Comparison of ENCODE assay signal across 9 mouse cellular contexts in the genomic region with DNA sequence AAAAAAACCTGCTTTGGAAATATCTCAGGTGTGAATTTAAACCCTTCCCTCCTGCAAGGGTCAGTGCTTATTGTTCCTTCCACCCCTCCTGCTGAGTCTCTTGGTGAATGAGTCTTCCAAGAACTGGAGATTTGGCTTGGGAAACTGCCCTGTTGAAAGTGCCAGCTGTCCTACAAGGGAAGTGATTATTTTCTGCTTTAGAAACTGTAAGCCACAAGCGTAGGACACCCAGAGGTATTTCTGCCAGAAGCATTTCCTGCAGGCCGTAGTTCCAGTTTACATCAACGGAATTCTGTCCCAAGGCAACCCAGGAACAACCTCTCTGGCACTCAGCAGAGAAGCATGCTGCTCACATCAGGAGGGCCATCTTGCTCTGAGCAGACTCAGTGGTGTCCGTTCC. TPM values are rescaled to one million over a fixed set of nuclear protein-coding genes. Genes with fewer than 3 reads are reported as not detected.
DNase-seq lines count a peak whose midpoint lies in the region; ATAC-seq and TF ChIP-seq lines count a peak whose summit lies in the region.
"Had no signal": no experiment of that assay in that cellular context is flagged by ENCODE, and none has a peak within 500 bp of the region (broad histone marks: within the 10 kb centered on the region; RNA-seq: fewer than 3 reads in every experiment).

No protein-coding gene starts in this region.

- H3K4me3 ChIP-seq in liver, postnatal 0 days (ENCODE audit: low read depth, low read length), result no peak overlapping the region
- H3K4me3 ChIP-seq in liver, embryonic 11.5 days (ENCODE audit: low read depth, low read length), result no peak overlapping the region

- peak overlapping the region; percentile 51 for H3K27ac ChIP-seq in liver, postnatal 0 days (ENCODE audit: low read depth)
- H3K27ac ChIP-seq in liver, embryonic 11.5 days (ENCODE audit: low read depth, low read length), result no peak overlapping the region

- H3K9ac ChIP-seq in liver, postnatal 0 days (replicated peaks), result no peak overlapping the region
- no peak overlapping the region for H3K9ac ChIP-seq in liver, embryonic 11.5 days (ENCODE audit: low read depth, low read length)

- H3K4me2 ChIP-seq in liver, postnatal 0 days (ENCODE audit: low read depth, low read length), result no peak overlapping the region
- H3K4me2 ChIP-seq in liver, embryonic 11.5 days, result no peak overlapping the region

- peaks cover 19% of the 10 kb centered on the region for H3K4me1 ChIP-seq in liver, postnatal 0 days (ENCODE audit: insufficient read depth)
- peaks cover 16% of the 10 kb centered on the region for H3K4me1 ChIP-seq in liver, embryonic 11.5 days (replicated peaks; ENCODE audit: control insufficient read depth, insufficient read depth, low read length)

- H3K9me3 ChIP-seq in liver, postnatal 0 days (ENCODE audit: low read length), result no peaks in the 10 kb centered on the region
- no peaks in the 10 kb centered on the region for H3K9me3 ChIP-seq in liver, embryonic 11.5 days (ENCODE audit: control insufficient read depth, low read length)

- peak; percentile 32 for ATAC-seq in frontal cortex, adult (ENCODE audit: low TSS enrichment)
- no peak for ATAC-seq in liver, postnatal 0 days
- no peak for ATAC-seq in liver, embryonic 11.5 days (replicated peaks; ENCODE audit: low FRiP score)
- no peak for ATAC-seq in inflammation-experienced regulatory T-cells, adult 6 months

- 49% methylated on average over 4 of the region's 4 CpGs for WGBS in liver, postnatal 0 days (ENCODE audit: insufficient replicate concordance)
- 60% methylated on average over 4 of the region's 4 CpGs for WGBS in liver, embryonic 11.5 days

- no peak for TF ChIP-seq CTCF in liver, postnatal 0 days (IDR thresholded peaks at IDR 0.05; ENCODE audit: low read depth)

- H3K27me3 ChIP-seq in liver, postnatal 0 days (ENCODE audit: insufficient read depth, low read length), result no peaks in the 10 kb centered on the region
- H3K27me3 ChIP-seq in liver, embryonic 11.5 days (replicated peaks; ENCODE audit: control insufficient read depth, insufficient read depth, low read length), result no peaks in the 10 kb centered on the region

- no peaks in the 10 kb centered on the region for H3K36me3 ChIP-seq in liver, postnatal 0 days (replicated peaks; ENCODE audit: insufficient read depth, low read length)
- no peaks in the 10 kb centered on the region for H3K36me3 ChIP-seq in liver, embryonic 11.5 days (ENCODE audit: control insufficient read depth, insufficient read depth, low read length)

- TF ChIP-seq EP300 in liver, postnatal 0 days (IDR thresholded peaks at IDR 0.05; ENCODE audit: low read depth), result no peak

- no peak for DNase-seq in frontal cortex, postnatal 25 days (ENCODE audit: low spot score in 2 of 2)
- DNase-seq in liver, postnatal 0 days, result no peak
- DNase-seq in liver, embryonic 11.5 days (ENCODE audit: low spot score), result no peak
- peak; percentile 39 for DNase-seq in cerebellum, adult 9-11 months
- peak; percentile 31 to 41 for DNase-seq in kidney, postnatal 36 days
- DNase-seq in retina, postnatal 1 day, result no peak
- DNase-seq: layer of hippocampus, adult 9-11 months had no signal

RNA-seq across cellular contexts. Expression of a gene that starts 12.6 kb away (rescaled TPM):
- polyA plus RNA-seq in liver, postnatal 0 days (2015; fragmentation: Nextera tagmentation; extraction: Ambion mirVana), result 10.0 and 10.8 TPM in 2 replicates
- 3.9 and 6.6 TPM in 2 replicates for polyA plus RNA-seq in liver, embryonic 11.5 days (2014; fragmentation: Nextera tagmentation; extraction: Ambion mirVana)
- 10 to 100 TPM in 1 of 3 experiments, 1 to 10 TPM in 2; 5.8 to 12.1 (median 7.6) TPM for polyA plus RNA-seq in inflammation-experienced regulatory T-cells, adult 6 months (2017; shearing (Covaris generic))

Comparison
In these comparisons a context has a peak if more than half of its experiments do, and no peak if none do; other contexts are left out.
1. DNase-seq: peak in cerebellum, adult 9-11 months (single experiment) and kidney, postnatal 36 days (2 of 2); none in frontal cortex, postnatal 25 days (0 of 2), liver, postnatal 0 days (single experiment), liver, embryonic 11.5 days (single experiment) and retina, postnatal 1 day (single experiment).